Mouse (Mus musculus) midbrain, embryonic 11.5 days (tissue): ENCODE measurements around the gene F2rl1. TPM values are rescaled to one million over a fixed set of nuclear protein-coding genes. Genes with fewer than 3 reads are reported as not detected.

Experiments
- polyA plus RNA-seq: library from polyadenylated mRNA; unstranded; fragments of >200 nt; fragmentation: Nextera tagmentation; extraction: Ambion mirVana; gene quantifications from 2 replicates; pipeline ENCODE4 v1.2.1, GENCODE M21; 2014

Gene F2rl1
- polyA plus RNA-seq, 1 experiment from 2014 or later, result 0.49 TPM

Other genes starting within 250 kb of the F2rl1 start
- 45.7 and 48.5 TPM in 2 replicates for gene Zbed3, start 201.6 kb downstream of the F2rl1 start, polyA plus RNA-seq
- gene Aggf1, start 149.9 kb downstream of the F2rl1 start, polyA plus RNA-seq, result 55.1 and 56.5 TPM in 2 replicates
- 1.9 TPM in 2 replicates for gene Crhbp, start 80.3 kb downstream of the F2rl1 start, polyA plus RNA-seq
- not detected in 2 replicates for gene S100z, start 46.5 kb downstream of the F2rl1 start, polyA plus RNA-seq
- 129 and 143 TPM in 2 replicates for gene F2r, start 93.3 kb upstream of the F2rl1 start, polyA plus RNA-seq
- gene F2rl2, start 171.6 kb upstream of the F2rl1 start, polyA plus RNA-seq, result 2.9 and 3.0 TPM in 2 replicates